Mouse (Mus musculus): ENCODE results near the gene Dzip1.

GRCm38 (mm10) chr14:118928565-118928964 lies 3.3 kb upstream of the Dzip1 start:
- TF ChIP-seq CTCF (IDR thresholded peaks at IDR 0.05; ENCODE audit: low read depth, low read length) (no peak), POLR2A (IDR thresholded peaks at IDR 0.05; ENCODE audit: borderline replicate concordance, low read depth, low read length) (no peak)

All from bone marrow macrophage, adult 2 months (primary cell).